Mouse (Mus musculus) neural tube, embryonic 15.5 days (tissue): Measurements from ENCODE around the gene Tnfaip3. TPM values are rescaled to one million over a fixed set of nuclear protein-coding genes. Genes with fewer than 3 reads are reported as not detected.

Experiments
- ATAC-seq: fragments of 200-750 bp; cut with Nextera tagmentation; 2 replicates; pipeline ENCODE4 v1.8.0; 2017; ENCODE audit warnings: mild to moderate bottlenecking, moderate TSS enrichment, moderate library complexity; ENCODE audit not compliant: low FRiP score
- H3K27ac ChIP-seq: fragments of 300-500 bp; sonication (generic); replicated peaks from 2 replicates; pipeline ENCODE4 v1.5.1; 2015; ENCODE audit warnings: mild to moderate bottlenecking, inconsistent platforms
- H3K27me3 ChIP-seq: fragments of 300-500 bp; sonication (generic); replicated peaks from 2 replicates; pipeline ENCODE4 v1.6.1; 2015; ENCODE audit warnings: inconsistent platforms
- H3K36me3 ChIP-seq: fragments of 300-500 bp; sonication (generic); 2 replicates; pipeline ENCODE4 v1.6.1; 2015; ENCODE audit warnings: inconsistent platforms
- H3K4me1 ChIP-seq: fragments of 300-500 bp; sonication (generic); 2 replicates; pipeline ENCODE4 v1.6.1; 2015; ENCODE audit warnings: inconsistent platforms
- H3K4me2 ChIP-seq: fragments of 300-500 bp; sonication (generic); 2 replicates; pipeline ENCODE4 v1.6.1; 2015; ENCODE audit warnings: inconsistent platforms, mild to moderate bottlenecking, moderate library complexity
- H3K4me3 ChIP-seq: fragments of 300-500 bp; sonication (generic); replicated peaks from 2 replicates; pipeline ENCODE4 v1.5.1; 2015; ENCODE audit warnings: mild to moderate bottlenecking, inconsistent platforms
- H3K9ac ChIP-seq: fragments of 300-500 bp; sonication (generic); replicated peaks from 2 replicates; pipeline ENCODE4 v1.6.1; 2015; ENCODE audit warnings: mild to moderate bottlenecking, inconsistent platforms
- H3K9me3 ChIP-seq: fragments of 300-500 bp; sonication (generic); replicated peaks from 2 replicates; pipeline ENCODE4 v1.6.1; 2016; ENCODE audit warnings: inconsistent platforms
- WGBS: fragments of 180-500 bp; shearing (Covaris S2); methylation state at CpG from one replicate; pipeline ENCODE4 v1.1.7; 2015; ENCODE audit warnings: mixed read lengths; 5-methylcytosine and 5-hydroxymethylcytosine counted together
- polyA plus RNA-seq: library from polyadenylated mRNA; unstranded; fragments of >200 nt; fragmentation: Nextera tagmentation; extraction: Ambion mirVana; gene quantifications from 2 replicates; pipeline ENCODE4 v1.2.1, GENCODE M21; 2015

The Tnfaip3 gene
- polyA plus RNA-seq, 1 experiment from 2014 or later, result 2.4 TPM

- Histone ChIP-seq H3K27ac (no peak overlapping the region), H3K27me3 (no peaks in the 10 kb centered on the region)
- ATAC-seq, result no peak
Measured at GRCm38 (mm10) chr10:18992971-18993370, 22.5 kb downstream of the Tnfaip3 start.

DNA sequence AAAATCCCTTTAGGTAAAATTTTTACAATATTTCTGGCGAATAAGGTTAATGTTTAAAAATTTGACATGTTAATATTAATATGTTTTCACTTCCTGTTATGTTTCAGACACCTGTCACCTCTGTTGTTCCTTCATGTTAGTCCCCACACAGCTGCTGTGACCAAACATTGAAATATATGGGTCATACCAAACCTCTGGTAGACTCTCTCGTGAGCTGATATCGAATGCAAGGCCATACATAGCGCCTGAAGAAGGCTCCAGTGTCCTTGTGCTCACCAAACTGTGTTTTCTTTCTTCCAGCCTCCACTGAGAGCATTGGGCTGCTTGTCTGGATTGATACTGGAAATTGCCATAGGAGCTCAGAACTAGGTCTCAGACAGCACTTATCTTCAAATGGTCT lies 24.4 kb downstream of the Tnfaip3 start:
- ATAC-seq, result no peak
- H3K9ac ChIP-seq, result no peak overlapping the region
- no peaks in the 10 kb centered on the region for H3K36me3 ChIP-seq
- 95% methylated on average over 4 of the region's 4 CpGs for WGBS
- H3K27ac ChIP-seq, result no peak overlapping the region
- no peak overlapping the region for H3K4me2 ChIP-seq
- H3K4me1 ChIP-seq, result no peaks in the 10 kb centered on the region
- no peaks in the 10 kb centered on the region for H3K9me3 ChIP-seq
- H3K4me3 ChIP-seq, result no peak overlapping the region
- no peaks in the 10 kb centered on the region for H3K27me3 ChIP-seq

More at GRCm38 (mm10) chr10:18992971-18993370, 22.5 kb downstream of the Tnfaip3 start:
- Histone ChIP-seq H3K36me3 (no peaks in the 10 kb centered on the region), H3K4me1 (no peaks in the 10 kb centered on the region), H3K4me3 (no peak overlapping the region), H3K4me2 (no peak overlapping the region), H3K9me3 (no peaks in the 10 kb centered on the region), H3K9ac (no peak overlapping the region)
- WGBS, result 90% methylated on average over 4 of the region's 4 CpGs

GRCm38 (mm10) chr10:18987907-18988199 lies 27.6 kb downstream of the Tnfaip3 start:
- no peaks in the 10 kb centered on the region for H3K27me3 ChIP-seq
- 74% methylated on average over 2 of the region's 2 CpGs for WGBS
- H3K9ac ChIP-seq, result no peak overlapping the region
- no peaks in the 10 kb centered on the region for H3K36me3 ChIP-seq
- no peak for ATAC-seq
- H3K4me2 ChIP-seq, result no peak overlapping the region
- H3K9me3 ChIP-seq, result no peaks in the 10 kb centered on the region
- no peaks in the 10 kb centered on the region for H3K4me1 ChIP-seq
- H3K4me3 ChIP-seq, result no peak overlapping the region
- no peak overlapping the region for H3K27ac ChIP-seq

DNA sequence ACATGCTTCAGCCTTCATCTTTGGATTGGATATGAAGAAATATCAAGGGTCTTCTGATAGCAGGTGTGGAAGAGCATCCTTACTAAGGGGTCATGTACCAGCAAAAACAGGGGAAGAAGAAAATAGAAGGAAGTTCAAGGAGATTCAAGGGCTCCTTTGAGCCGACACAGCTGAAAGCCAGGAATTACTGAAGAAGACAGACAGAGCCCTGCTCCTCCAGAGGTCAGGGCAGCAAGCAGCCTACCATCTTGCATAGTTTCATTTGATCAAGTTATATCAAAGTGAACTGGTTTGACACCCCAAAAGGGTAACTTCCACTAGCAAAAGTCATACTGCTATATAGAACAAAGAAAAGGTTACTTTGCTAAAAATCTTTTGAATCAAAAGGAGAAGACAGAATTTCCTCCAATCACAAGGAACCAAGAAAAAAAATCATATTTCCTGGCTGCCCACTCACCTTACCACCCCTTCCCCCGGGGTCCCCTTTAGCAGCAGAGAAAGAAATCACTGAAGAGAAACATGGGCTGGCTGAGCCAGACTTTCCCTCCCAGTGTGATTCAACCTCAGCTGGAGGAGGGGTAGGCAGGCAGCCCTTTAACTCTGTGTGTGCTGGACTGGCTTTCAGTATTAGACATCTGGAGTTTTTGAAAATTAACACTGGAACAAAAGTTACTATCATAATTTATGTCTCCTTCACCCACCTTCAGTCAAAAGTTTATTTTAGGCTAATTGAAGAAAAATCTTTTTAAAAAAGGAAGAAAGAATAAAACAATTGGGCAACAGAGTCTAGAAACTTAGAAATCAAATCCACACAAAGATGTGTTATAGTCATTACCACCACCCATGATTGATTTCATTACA lies 28.2 kb downstream of the Tnfaip3 start:
- Histone ChIP-seq H3K4me2 (no peak overlapping the region), H3K4me1 (no peaks in the 10 kb centered on the region), H3K9ac (no peak overlapping the region), H3K9me3 (no peaks in the 10 kb centered on the region), H3K27me3 (no peaks in the 10 kb centered on the region), H3K36me3 (no peaks in the 10 kb centered on the region), H3K27ac (no peak overlapping the region), H3K4me3 (no peak overlapping the region)
- 41% methylated on average over 2 of the region's 2 CpGs for WGBS
- ATAC-seq, result no peak

DNA sequence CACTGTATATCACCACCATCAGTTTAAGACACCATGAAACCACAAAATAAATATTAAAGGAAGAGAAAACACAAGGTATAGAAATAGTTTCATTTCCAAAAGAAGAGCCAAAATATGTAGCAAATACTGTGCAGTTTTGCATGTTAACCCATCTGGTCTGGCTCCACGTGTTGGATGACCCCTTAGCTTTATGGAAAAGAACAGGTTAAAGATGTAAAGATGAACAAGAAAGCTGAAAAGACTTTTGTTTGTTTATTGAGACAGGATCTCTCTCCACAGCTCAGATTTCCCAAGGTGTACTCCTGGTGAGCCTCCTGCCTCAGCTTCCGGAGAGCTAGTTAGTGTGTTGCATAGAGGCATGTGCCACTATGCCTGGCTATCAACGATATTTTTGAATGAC lies 29.9 kb downstream of the Tnfaip3 start:
- Histone ChIP-seq H3K36me3 (no peaks in the 10 kb centered on the region), H3K4me2 (no peak overlapping the region), H3K9me3 (no peaks in the 10 kb centered on the region), H3K4me3 (no peak overlapping the region), H3K27ac (no peak overlapping the region), H3K9ac (no peak overlapping the region), H3K4me1 (no peaks in the 10 kb centered on the region), H3K27me3 (no peaks in the 10 kb centered on the region)
- no peak for ATAC-seq
- WGBS, result 89% methylated on average over 3 of the region's 3 CpGs

- Histone ChIP-seq H3K4me3 (no peak overlapping the region), H3K27ac (no peak overlapping the region), H3K9me3 (no peaks in the 10 kb centered on the region), H3K36me3 (no peaks in the 10 kb centered on the region), H3K4me2 (no peak overlapping the region), H3K4me1 (no peaks in the 10 kb centered on the region), H3K9ac (no peak overlapping the region), H3K27me3 (no peaks in the 10 kb centered on the region)
- no peak for ATAC-seq
- 89% methylated on average over 6 of the region's 6 CpGs for WGBS
Measured at GRCm38 (mm10) chr10:18983514-18983913, 31.9 kb downstream of the Tnfaip3 start.

DNA sequence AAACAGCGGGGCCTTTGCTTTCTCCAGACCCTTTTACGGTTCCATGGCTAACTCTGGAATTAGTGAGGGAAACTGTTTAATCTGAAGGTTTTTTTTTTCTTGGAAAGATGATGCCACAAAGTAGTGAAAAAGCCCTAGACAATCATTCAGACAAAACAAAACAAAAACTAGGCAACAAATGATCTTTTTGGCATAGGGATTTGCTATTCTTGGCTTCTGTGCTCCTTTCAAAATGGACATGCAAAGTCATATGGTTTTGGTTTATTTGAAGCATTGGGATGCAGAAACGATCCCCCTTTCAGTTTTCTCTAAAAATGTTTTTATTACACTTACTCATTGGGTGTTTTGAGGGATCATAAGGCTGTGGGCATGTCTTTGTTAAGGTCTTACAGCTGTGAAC lies 41.0 kb downstream of the Tnfaip3 start:
- ATAC-seq, result no peak
- no peaks in the 10 kb centered on the region for H3K9me3 ChIP-seq
- no peaks in the 10 kb centered on the region for H3K36me3 ChIP-seq
- no peak overlapping the region for H3K4me3 ChIP-seq
- H3K27me3 ChIP-seq, result no peaks in the 10 kb centered on the region
- no peak overlapping the region for H3K9ac ChIP-seq
- H3K4me1 ChIP-seq, result no peaks in the 10 kb centered on the region
- no peak overlapping the region for H3K4me2 ChIP-seq
- 84% methylated on average over 3 of the region's 3 CpGs for WGBS
- no peak overlapping the region for H3K27ac ChIP-seq

DNA sequence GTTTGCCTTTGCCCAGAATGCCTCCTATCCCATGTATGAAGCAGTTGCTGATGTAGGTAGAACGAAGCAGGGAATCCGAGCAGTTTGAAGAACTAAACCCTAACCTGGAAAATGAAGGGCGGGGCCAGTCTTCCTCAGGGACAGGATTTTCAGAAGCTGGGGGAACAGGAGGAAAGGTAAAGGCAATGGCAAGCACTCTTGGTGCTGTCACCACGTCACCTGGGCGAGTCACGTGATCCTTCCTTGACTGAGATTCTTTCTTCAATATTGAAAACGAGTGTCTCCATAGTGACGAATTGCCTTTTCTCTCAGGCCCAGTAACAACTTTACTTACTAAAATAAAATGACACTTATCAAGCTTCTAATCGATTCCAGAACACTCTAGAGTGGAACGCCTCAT lies 48.6 kb downstream of the Tnfaip3 start:
- 89% methylated on average over 10 of the region's 10 CpGs for WGBS
- H3K4me3 ChIP-seq, result no peak overlapping the region
- no peaks in the 10 kb centered on the region for H3K27me3 ChIP-seq
- H3K9ac ChIP-seq, result no peak overlapping the region
- H3K9me3 ChIP-seq, result no peaks in the 10 kb centered on the region
- H3K4me1 ChIP-seq, result no peaks in the 10 kb centered on the region
- no peak for ATAC-seq
- no peak overlapping the region for H3K4me2 ChIP-seq
- no peak overlapping the region for H3K27ac ChIP-seq
- no peaks in the 10 kb centered on the region for H3K36me3 ChIP-seq

- Histone ChIP-seq H3K4me2 (no peak overlapping the region), H3K27ac (no peak overlapping the region), H3K27me3 (no peaks in the 10 kb centered on the region), H3K36me3 (no peaks in the 10 kb centered on the region), H3K4me3 (no peak overlapping the region), H3K4me1 (no peaks in the 10 kb centered on the region), H3K9me3 (no peaks in the 10 kb centered on the region), H3K9ac (no peak overlapping the region)
- ATAC-seq, result no peak
- 87% methylated on average over 4 of the region's 4 CpGs for WGBS
Measured at GRCm38 (mm10) chr10:18965601-18966000, 49.9 kb downstream of the Tnfaip3 start.

- Histone ChIP-seq H3K27me3 (no peaks in the 10 kb centered on the region), H3K9ac (no peak overlapping the region), H3K4me2 (no peak overlapping the region), H3K36me3 (no peaks in the 10 kb centered on the region), H3K4me1 (no peaks in the 10 kb centered on the region), H3K4me3 (no peak overlapping the region), H3K9me3 (no peaks in the 10 kb centered on the region), H3K27ac (no peak overlapping the region)
- 81% methylated on average over 7 of the region's 7 CpGs for WGBS
- ATAC-seq, result no peak
Measured at GRCm38 (mm10) chr10:18964856-18965255, 50.6 kb downstream of the Tnfaip3 start.

GRCm38 (mm10) chr10:18959777-18960492 lies 55.5 kb downstream of the Tnfaip3 start:
- H3K27ac ChIP-seq, result no peak overlapping the region
- no peak overlapping the region for H3K4me2 ChIP-seq
- no peaks in the 10 kb centered on the region for H3K36me3 ChIP-seq
- no peak overlapping the region for H3K4me3 ChIP-seq
- 79% methylated on average over 14 of the region's 14 CpGs for WGBS
- no peaks in the 10 kb centered on the region for H3K27me3 ChIP-seq
- H3K9ac ChIP-seq, result no peak overlapping the region
- H3K9me3 ChIP-seq, result no peaks in the 10 kb centered on the region
- no peak for ATAC-seq
- H3K4me1 ChIP-seq, result no peaks in the 10 kb centered on the region

DNA sequence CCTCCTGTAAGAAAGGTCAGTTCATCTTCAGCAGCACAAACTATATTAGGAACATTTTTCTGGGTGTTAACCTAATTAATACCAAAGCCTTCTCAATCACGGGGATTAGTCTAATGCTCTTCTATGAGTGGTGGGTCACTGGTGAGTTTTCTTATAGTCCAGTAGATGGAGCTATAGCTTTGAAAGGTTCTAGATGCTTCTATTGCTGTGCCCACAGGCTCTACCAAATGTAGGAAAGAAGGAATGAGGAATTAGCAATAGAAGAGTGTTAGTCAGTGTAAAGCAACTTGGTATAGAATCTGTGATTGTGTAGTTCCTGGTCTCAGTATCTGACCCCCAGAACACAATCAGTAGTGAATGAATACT lies 61.8 kb downstream of the Tnfaip3 start:
- no peak for ATAC-seq
- H3K36me3 ChIP-seq, result no peaks in the 10 kb centered on the region
- H3K27me3 ChIP-seq, result no peaks in the 10 kb centered on the region
- H3K4me2 ChIP-seq, result no peak overlapping the region
- no peak overlapping the region for H3K4me3 ChIP-seq
- H3K27ac ChIP-seq, result no peak overlapping the region
- H3K9ac ChIP-seq, result no peak overlapping the region
- no peaks in the 10 kb centered on the region for H3K9me3 ChIP-seq
- 41% methylated on average over 1 of the region's 1 CpGs for WGBS
- H3K4me1 ChIP-seq, result no peaks in the 10 kb centered on the region
